Mouse (Mus musculus) testis, adult 2 months (tissue): ENCODE results near the gene Loxl3.

ENCODE experiments used
- CTCF ChIP-seq: fragments of 200-500 bp; IDR thresholded peaks from 2 replicates; pipeline ENCODE4 v1.5.1; 2012; ENCODE audit warnings: low read depth, mild to moderate bottlenecking, inconsistent platforms, low read length, moderate library complexity; ENCODE audit not compliant: control insufficient read depth, insufficient read depth, insufficient replicate concordance
- POLR2A ChIP-seq: fragments of 200-500 bp; IDR thresholded peaks from 2 replicates; pipeline ENCODE4 v1.6.1; 2012; ENCODE audit warnings: low read depth, mild to moderate bottlenecking, inconsistent platforms, low read length, moderate library complexity; ENCODE audit not compliant: control insufficient read depth

DNA sequence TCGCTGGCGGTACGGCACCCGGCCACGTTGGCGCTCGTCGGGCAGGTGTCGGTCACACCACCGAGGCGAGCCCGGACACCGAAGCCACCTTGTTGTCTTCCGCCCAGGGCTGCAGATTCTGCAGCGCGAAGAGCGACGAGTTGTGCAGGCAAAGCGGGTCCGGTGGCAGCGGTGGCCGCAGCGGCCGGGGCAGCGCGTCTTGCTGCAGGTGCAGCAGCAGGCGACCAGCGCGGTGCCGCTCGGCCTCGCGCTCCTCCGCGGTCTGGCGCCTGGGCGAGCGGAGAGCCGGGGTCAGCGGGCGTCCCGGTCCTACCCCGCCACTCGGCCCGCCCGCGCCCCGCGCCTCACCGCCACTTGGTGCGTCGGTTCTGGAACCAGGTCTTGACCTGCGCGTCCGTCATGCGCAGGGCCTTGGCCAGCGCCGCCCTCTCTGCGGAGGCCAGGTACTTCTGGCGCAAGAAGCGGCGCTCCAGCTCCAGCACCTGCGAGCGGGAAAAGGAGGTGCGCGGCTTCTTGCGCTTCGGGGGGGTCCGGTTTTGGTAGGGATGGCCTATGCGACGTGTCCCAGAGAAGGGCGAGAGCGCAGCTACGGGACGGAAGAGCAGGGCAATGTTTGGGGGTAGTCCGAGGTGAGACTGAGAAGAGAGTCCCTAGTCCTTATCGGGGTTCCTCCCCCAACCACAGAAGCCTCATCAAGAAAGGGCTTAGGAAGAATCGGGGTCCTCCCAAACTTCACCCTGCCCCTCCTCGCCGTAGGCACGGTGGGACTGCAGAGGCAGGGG is 34.9 kb downstream of the Loxl3 start:
- TF ChIP-seq CTCF = no peak
- no peak for TF ChIP-seq POLR2A
